Comparison of ENCODE assay signal across 9 mouse cellular contexts in the genomic region with DNA sequence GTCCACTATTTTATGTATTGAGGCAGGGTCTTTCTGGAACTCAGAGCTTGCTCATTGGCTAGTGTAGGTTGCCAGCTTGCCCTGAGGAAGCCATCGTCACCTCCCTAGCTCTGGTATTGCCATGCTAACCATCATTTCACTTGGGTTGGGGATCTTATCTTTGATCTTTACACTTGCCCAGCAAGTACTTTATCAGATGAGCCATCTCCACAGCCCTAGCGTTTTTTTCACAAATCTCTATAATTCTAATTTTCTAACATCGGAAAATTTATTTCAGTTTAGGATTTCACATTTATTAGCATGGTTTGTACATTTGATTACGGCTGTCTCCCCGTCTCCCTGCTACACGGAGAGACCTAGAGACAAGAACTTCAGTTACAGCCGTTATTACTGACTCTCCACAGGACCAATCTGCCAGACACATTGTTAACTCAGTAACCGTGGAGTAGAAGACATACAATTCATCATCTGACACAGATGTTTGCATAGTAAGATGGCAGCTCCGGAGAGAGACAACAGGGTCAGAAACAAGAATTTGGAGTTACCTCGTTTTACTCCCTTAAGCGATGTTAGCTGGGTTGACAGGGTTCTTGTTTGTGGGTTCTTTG. TPM values are rescaled to one million over a fixed set of nuclear protein-coding genes. Genes with fewer than 3 reads are reported as not detected.
A peak's percentile ranks its signal among the peaks of the same experiment; 100 is the strongest.
DNase-seq lines count a peak whose midpoint lies in the region; ATAC-seq and TF ChIP-seq lines count a peak whose summit lies in the region.
"Had no signal": no experiment of that assay in that cellular context is flagged by ENCODE, and none has a peak within 500 bp of the region (broad histone marks: within the 10 kb centered on the region; RNA-seq: fewer than 3 reads in every experiment).

No protein-coding gene starts in this region.

- no peaks in the 10 kb centered on the region for H3K9me3 ChIP-seq in E14TG2a.4 (ENCODE audit: low read length)
- H3K9me3 ChIP-seq in forebrain, embryonic 14.5 days (replicated peaks; ENCODE audit: control insufficient read depth, low read length) = no peaks in the 10 kb centered on the region

- H3K79me2 ChIP-seq in heart, adult 2 months (replicated peaks; ENCODE audit: control insufficient read depth, insufficient read depth, low read length) = peaks cover 14% of the 10 kb centered on the region
- peaks cover 42% of the 10 kb centered on the region for H3K79me2 ChIP-seq in macrophage (ENCODE audit: inconsistent target)

- intact Hi-C loops in heart, adult 2 months (cut with DNase I) = loop anchor here (2.0 to 10.0 kb wide), 4 partner anchors 24 to 138 kb away; partner anchors contain the start of genes Coq4, Slc27a4 and Sptan1
- intact Hi-C loops in heart, postnatal 14 days (cut with DNase I) = no loop called here

- no peaks in the 10 kb centered on the region for H3K27me3 ChIP-seq in heart, adult 2 months (ENCODE audit: control insufficient read depth, insufficient read depth, low read length)
- H3K27me3 ChIP-seq in E14TG2a.4 (ENCODE audit: insufficient read depth, low read length) = no peaks in the 10 kb centered on the region
- H3K27me3 ChIP-seq in forebrain, embryonic 14.5 days (replicated peaks; ENCODE audit: control insufficient read depth, insufficient read depth, low read length) = no peaks in the 10 kb centered on the region
- H3K27me3 ChIP-seq: Patski had no signal

- ATAC-seq in forebrain, embryonic 14.5 days = 0 out of 2 replicates have a peak, but pooled peaks have one; percentile 3
- no peak for ATAC-seq in cerebellum, adult (ENCODE audit: insufficient number of reproducible peaks, low FRiP score, low TSS enrichment)

- peak overlapping the region; percentile 67 for H3K9ac ChIP-seq in heart, adult 2 months (ENCODE audit: low read depth, low read length)
- H3K9ac ChIP-seq in forebrain, embryonic 14.5 days (ENCODE audit: low read length) = peak overlapping the region; percentile 73

- H3K4me2 ChIP-seq in forebrain, embryonic 14.5 days (ENCODE audit: low read length) = peak overlapping the region; percentile 82

- H3K4me1 ChIP-seq in heart, adult 2 months (ENCODE audit: control insufficient read depth, insufficient read depth, low read length) = peaks cover 3% of the 10 kb centered on the region
- H3K4me1 ChIP-seq in E14TG2a.4 (replicated peaks; ENCODE audit: low read depth, low read length) = peaks cover 77% of the 10 kb centered on the region
- H3K4me1 ChIP-seq in forebrain, embryonic 14.5 days (ENCODE audit: control insufficient read depth, insufficient read depth, low read length) = peaks cover 8% of the 10 kb centered on the region

- peak overlapping the region; percentile 92 for H3K4me3 ChIP-seq in heart, adult 2 months
- H3K4me3 ChIP-seq in E14TG2a.4 (replicated peaks; ENCODE audit: low read length) (peak overlapping the region; percentile 100), macrophage (ENCODE audit: inconsistent target) (peak overlapping the region; percentile 100)
- peak overlapping the region; percentile 93 for H3K4me3 ChIP-seq in forebrain, embryonic 14.5 days (ENCODE audit: low read depth, low read length)

- no peak for TF ChIP-seq EP300 in heart, adult 2 months (IDR thresholded peaks at IDR 0.05; ENCODE audit: insufficient read depth, low read depth, low read length)

- WGBS in heart, adult 2 months = 9% methylated on average over 11 of the region's 11 CpGs
- 17% methylated on average over 11 of the region's 11 CpGs for WGBS in forebrain, embryonic 14.5 days
- WGBS in macrophage (ENCODE audit: missing documents) = 14% methylated on average over 11 of the region's 11 CpGs

- DNase-seq in heart, adult 2 months = no peak
- no peak for DNase-seq in heart, postnatal 14 days
- no peak for DNase-seq in forebrain, embryonic 14.5 days (ENCODE audit: low spot score)
- DNase-seq in urinary bladder, postnatal 25 days (ENCODE audit: low spot score) = no peak
- DNase-seq in thymus, postnatal 0 days (ENCODE audit: low spot score) = no peak

- no peaks in the 10 kb centered on the region for H3K36me3 ChIP-seq in heart, adult 2 months (ENCODE audit: control insufficient read depth, insufficient read depth, low read length)
- H3K36me3 ChIP-seq in E14TG2a.4 (ENCODE audit: insufficient read depth, low read length) = peaks cover 41% of the 10 kb centered on the region
- 0 out of 2 replicates have a peak, but pooled peaks cover 1% of the 10 kb centered on the region for H3K36me3 ChIP-seq in forebrain, embryonic 14.5 days (ENCODE audit: control insufficient read depth, insufficient read depth, low read length)
- no peaks in the 10 kb centered on the region for H3K36me3 ChIP-seq in macrophage (ENCODE audit: inconsistent target)

- TF ChIP-seq CTCF in heart, adult 2 months (IDR thresholded peaks at IDR 0.05) = no peak
- TF ChIP-seq CTCF in E14TG2a.4 (conservative IDR thresholded peaks at IDR 0.05; ENCODE audit: low read length) = no peak

- H3K27ac ChIP-seq in heart, adult 2 months = peak overlapping the region; percentile 90
- peak overlapping the region; percentile 88 for H3K27ac ChIP-seq in forebrain, embryonic 14.5 days (ENCODE audit: low read depth, low read length)
- peak overlapping the region; percentile 85 for H3K27ac ChIP-seq in macrophage

- TF ChIP-seq POLR2A in heart, adult 2 months (IDR thresholded peaks at IDR 0.05; ENCODE audit: insufficient read depth, low read depth, low read length) = no peak

RNA-seq across cellular contexts. Expression of gene Urm1, which starts 6.5 kb away (rescaled TPM):
- 10 to 100 TPM; 31.7 to 34.4 TPM for total RNA-seq in heart, adult 2 months (2021)
- 30.5 and 38.3 TPM in 2 replicates for polyA plus RNA-seq in heart, adult 2 months (2012; rRNA removed)
- total RNA-seq in heart, postnatal 14 days (2021) = 10 to 100 TPM; 30.4 to 31.7 TPM
- 20.7 and 21.0 TPM in 2 replicates for polyA plus RNA-seq in forebrain, embryonic 14.5 days (2014; fragmentation: Nextera tagmentation; extraction: Ambion mirVana)
- 10 to 100 TPM; 19.6 to 51.0 (median 33.2) TPM for total RNA-seq in macrophage (2018; cell fraction: chromatin; rRNA removed)
- total RNA-seq in macrophage (2018; cell fraction: cytosol; rRNA removed) = 10 to 100 TPM; 16.7 to 41.3 (median 27.7) TPM
- total RNA-seq in macrophage (2018; cell fraction: nucleus; rRNA removed) = 10 to 100 TPM; 14.1 to 42.2 (median 25.0) TPM
- 21.1 to 24.9 TPM (median 24.4 TPM) in 3 replicates for polyA plus RNA-seq in macrophage (2018)
- 14.8 and 18.0 TPM in 2 replicates for polyA plus RNA-seq in thymus, postnatal 0 days (2015; fragmentation: Nextera tagmentation; extraction: Ambion mirVana)

RNA-seq across cellular contexts. Expression of gene Slc27a4, which starts 24.0 kb away (rescaled TPM):
- 10 to 100 TPM; 16.6 to 18.0 TPM for total RNA-seq in heart, adult 2 months (2021)
- 17.0 and 22.6 TPM in 2 replicates for polyA plus RNA-seq in heart, adult 2 months (2012; rRNA removed)
- total RNA-seq in heart, postnatal 14 days (2021) = 10 to 100 TPM; 20.0 to 21.7 TPM
- polyA plus RNA-seq in forebrain, embryonic 14.5 days (2014; fragmentation: Nextera tagmentation; extraction: Ambion mirVana) = 22.6 and 26.1 TPM in 2 replicates
- 10 to 100 TPM in 7 of 26 experiments, 1 to 10 TPM in 19; 1.3 to 15.6 (median 6.1) TPM for total RNA-seq in macrophage (2018; cell fraction: chromatin; rRNA removed)
- 10 to 100 TPM in 25 of 26 experiments, 1 to 10 TPM in 1; 8.2 to 21.1 (median 13.8) TPM for total RNA-seq in macrophage (2018; cell fraction: cytosol; rRNA removed)
- total RNA-seq in macrophage (2018; cell fraction: nucleus; rRNA removed) = 10 to 100 TPM in 24 of 26 experiments, 1 to 10 TPM in 2; 9.0 to 23.1 (median 14.2) TPM
- polyA plus RNA-seq in macrophage (2018) = 11.2 to 17.7 TPM (median 17.3 TPM) in 3 replicates
- 6.1 and 6.6 TPM in 2 replicates for polyA plus RNA-seq in thymus, postnatal 0 days (2015; fragmentation: Nextera tagmentation; extraction: Ambion mirVana)

RNA-seq across cellular contexts. Expression of gene Trub2, which starts 38.1 kb away (rescaled TPM):
- total RNA-seq in heart, adult 2 months (2021) = 10 to 100 TPM; 24.4 to 32.5 TPM
- polyA plus RNA-seq in heart, adult 2 months (2012; rRNA removed) = 34.0 and 44.3 TPM in 2 replicates
- total RNA-seq in heart, postnatal 14 days (2021) = 10 to 100 TPM; 30.5 to 34.1 TPM
- polyA plus RNA-seq in forebrain, embryonic 14.5 days (2014; fragmentation: Nextera tagmentation; extraction: Ambion mirVana) = 26.8 and 31.1 TPM in 2 replicates
- 100 to 1,000 TPM in 7 of 26 experiments, 10 to 100 TPM in 19; 27.3 to 139 (median 73.3) TPM for total RNA-seq in macrophage (2018; cell fraction: chromatin; rRNA removed)
- total RNA-seq in macrophage (2018; cell fraction: cytosol; rRNA removed) = 10 to 100 TPM in 17 of 26 experiments, 1 to 10 TPM in 9; 5.3 to 17.3 (median 12.3) TPM
- total RNA-seq in macrophage (2018; cell fraction: nucleus; rRNA removed) = 100 to 1,000 TPM in 2 of 26 experiments, 10 to 100 TPM in 24; 13.1 to 107 (median 39.2) TPM
- 13.8 to 16.1 TPM (median 15.3 TPM) in 3 replicates for polyA plus RNA-seq in macrophage (2018)
- 21.3 and 27.7 TPM in 2 replicates for polyA plus RNA-seq in thymus, postnatal 0 days (2015; fragmentation: Nextera tagmentation; extraction: Ambion mirVana)

RNA-seq across cellular contexts. Expression of gene Coq4, which starts 39.1 kb away (rescaled TPM):
- 10 to 100 TPM; 15.8 to 22.7 TPM for total RNA-seq in heart, adult 2 months (2021)
- polyA plus RNA-seq in heart, adult 2 months (2012; rRNA removed) = 28.6 and 38.6 TPM in 2 replicates
- 10 to 100 TPM; 17.5 to 18.3 TPM for total RNA-seq in heart, postnatal 14 days (2021)
- polyA plus RNA-seq in forebrain, embryonic 14.5 days (2014; fragmentation: Nextera tagmentation; extraction: Ambion mirVana) = 36.0 and 37.5 TPM in 2 replicates
- 10 to 100 TPM in 11 of 26 experiments, 1 to 10 TPM in 15; 1.3 to 26.3 (median 5.9) TPM for total RNA-seq in macrophage (2018; cell fraction: chromatin; rRNA removed)
- 1 to 10 TPM; 3.2 to 6.0 (median 4.2) TPM for total RNA-seq in macrophage (2018; cell fraction: cytosol; rRNA removed)
- 10 to 100 TPM in 3 of 26 experiments, 1 to 10 TPM in 23; 1.6 to 18.9 (median 4.7) TPM for total RNA-seq in macrophage (2018; cell fraction: nucleus; rRNA removed)
- 2.9 to 7.5 TPM (median 5.4 TPM) in 3 replicates for polyA plus RNA-seq in macrophage (2018)
- polyA plus RNA-seq in thymus, postnatal 0 days (2015; fragmentation: Nextera tagmentation; extraction: Ambion mirVana) = 13.9 and 14.9 TPM in 2 replicates

RNA-seq across cellular contexts. Expression of gene Cercam, which starts 42.5 kb away (rescaled TPM):
- 1 to 10 TPM; 3.0 to 4.1 TPM for total RNA-seq in heart, adult 2 months (2021)
- 6.9 and 9.1 TPM in 2 replicates for polyA plus RNA-seq in heart, adult 2 months (2012; rRNA removed)
- 10 to 100 TPM in 1 of 2 experiments, 1 to 10 TPM in 1; 9.3 to 10.3 TPM for total RNA-seq in heart, postnatal 14 days (2021)
- 3.1 and 3.9 TPM in 2 replicates for polyA plus RNA-seq in forebrain, embryonic 14.5 days (2014; fragmentation: Nextera tagmentation; extraction: Ambion mirVana)
- 10 to 100 TPM in 15 of 26 experiments, 1 to 10 TPM in 11; 2.3 to 23.6 (median 12.3) TPM for total RNA-seq in macrophage (2018; cell fraction: chromatin; rRNA removed)
- 10 to 100 TPM in 22 of 26 experiments, 1 to 10 TPM in 4; 8.8 to 26.8 (median 13.1) TPM for total RNA-seq in macrophage (2018; cell fraction: cytosol; rRNA removed)
- total RNA-seq in macrophage (2018; cell fraction: nucleus; rRNA removed) = 10 to 100 TPM in 25 of 26 experiments, 1 to 10 TPM in 1; 9.0 to 32.3 (median 17.0) TPM
- 7.3 to 16.8 TPM (median 15.9 TPM) in 3 replicates for polyA plus RNA-seq in macrophage (2018)
- 7.0 and 8.6 TPM in 2 replicates for polyA plus RNA-seq in thymus, postnatal 0 days (2015; fragmentation: Nextera tagmentation; extraction: Ambion mirVana)
